12 mouse cellular contexts compared by ENCODE assay signal in the genomic region with DNA sequence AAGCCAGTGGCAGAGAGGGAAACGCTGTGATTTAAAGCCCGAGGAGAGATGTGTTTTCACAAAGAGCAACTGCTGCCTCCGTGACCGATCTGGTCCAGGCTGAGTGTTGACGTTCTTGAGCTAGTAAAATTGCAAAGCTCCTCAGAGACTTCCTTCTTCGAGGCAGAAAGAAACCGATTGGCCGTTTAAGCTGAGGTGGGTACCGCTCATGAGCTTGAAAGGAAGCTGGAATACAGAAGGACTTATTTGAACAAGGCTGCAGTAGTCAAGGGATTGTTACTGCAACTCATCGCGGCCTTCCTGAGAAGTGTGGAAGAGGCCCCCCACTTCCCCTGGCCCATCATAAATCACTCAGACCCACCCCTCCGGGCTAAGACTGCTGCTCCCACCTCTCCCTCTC.
DNase-seq lines count a peak whose midpoint lies in the region; ATAC-seq and TF ChIP-seq lines count a peak whose summit lies in the region.
"Had no signal": no experiment of that assay in that cellular context is flagged by ENCODE, and none has a peak within 500 bp of the region (broad histone marks: within the 10 kb centered on the region; RNA-seq: fewer than 3 reads in every experiment).

No protein-coding gene starts in this region.

- 72% methylated on average over 12 of the region's 12 CpGs for WGBS in hindbrain, postnatal 0 days
- WGBS in hindbrain, embryonic 10.5 days, result 82% methylated on average over 12 of the region's 12 CpGs
- WGBS in embryonic facial prominence, embryonic 13.5 days, result 51% methylated on average over 12 of the region's 12 CpGs
- 31% methylated on average over 12 of the region's 12 CpGs for WGBS in intestine, embryonic 15.5 days

- H3K9me3 ChIP-seq in hindbrain, postnatal 0 days (ENCODE audit: low read length), result no peaks in the 10 kb centered on the region
- H3K9me3 ChIP-seq in hindbrain, embryonic 10.5 days, result no peaks in the 10 kb centered on the region
- H3K9me3 ChIP-seq in embryonic facial prominence, embryonic 13.5 days, result no peaks in the 10 kb centered on the region
- H3K9me3 ChIP-seq in intestine, embryonic 15.5 days, result no peaks in the 10 kb centered on the region
- H3K9me3 ChIP-seq: forebrain, embryonic 10.5 days had no signal

- TF ChIP-seq CTCF in hindbrain, postnatal 0 days (IDR thresholded peaks at IDR 0.05; ENCODE audit: low read depth), result no peak

- ATAC-seq in hindbrain, postnatal 0 days, result no peak
- no peak for ATAC-seq in embryonic facial prominence, embryonic 13.5 days (ENCODE audit: insufficient number of reproducible peaks, insufficient read depth, low FRiP score, low TSS enrichment, low read depth)
- no peak; the same call in 1 of the 2 replicates for ATAC-seq in intestine, embryonic 15.5 days

- no peak overlapping the region for H3K27ac ChIP-seq in hindbrain, postnatal 0 days
- H3K27ac ChIP-seq in hindbrain, embryonic 10.5 days, result no peak overlapping the region
- peak overlapping the region; percentile 24; the same call in 1 of the 2 replicates for H3K27ac ChIP-seq in embryonic facial prominence, embryonic 13.5 days
- H3K27ac ChIP-seq in intestine, embryonic 15.5 days, result no peak overlapping the region
- H3K27ac ChIP-seq: forebrain, embryonic 10.5 days; macrophage had no signal

- H3K27me3 ChIP-seq in hindbrain, postnatal 0 days (ENCODE audit: insufficient read depth, low read length), result no peaks in the 10 kb centered on the region
- no peaks in the 10 kb centered on the region for H3K27me3 ChIP-seq in hindbrain, embryonic 10.5 days (ENCODE audit: insufficient read depth, poor library complexity, severe bottlenecking)
- no peaks in the 10 kb centered on the region for H3K27me3 ChIP-seq in embryonic facial prominence, embryonic 13.5 days
- H3K27me3 ChIP-seq in intestine, embryonic 15.5 days (replicated peaks), result no peaks in the 10 kb centered on the region

- no peaks in the 10 kb centered on the region for H3K36me3 ChIP-seq in hindbrain, postnatal 0 days (ENCODE audit: insufficient read depth, low read length)
- H3K36me3 ChIP-seq in hindbrain, embryonic 10.5 days, result no peaks in the 10 kb centered on the region
- no peaks in the 10 kb centered on the region for H3K36me3 ChIP-seq in embryonic facial prominence, embryonic 13.5 days
- H3K36me3 ChIP-seq in intestine, embryonic 15.5 days, result no peaks in the 10 kb centered on the region
- H3K36me3 ChIP-seq: forebrain, embryonic 10.5 days had no signal

- H3K4me2 ChIP-seq in hindbrain, postnatal 0 days (ENCODE audit: low read depth, low read length), result no peak overlapping the region
- H3K4me2 ChIP-seq in embryonic facial prominence, embryonic 13.5 days, result no peak overlapping the region
- H3K4me2 ChIP-seq in intestine, embryonic 15.5 days (replicated peaks), result peak overlapping the region; percentile 39

- no peaks in the 10 kb centered on the region for H3K4me1 ChIP-seq in hindbrain, postnatal 0 days (ENCODE audit: insufficient read depth, low read length)
- H3K4me1 ChIP-seq in hindbrain, embryonic 10.5 days (replicated peaks), result no peaks in the 10 kb centered on the region
- H3K4me1 ChIP-seq in embryonic facial prominence, embryonic 13.5 days, result peaks cover 10% of the 10 kb centered on the region
- H3K4me1 ChIP-seq in intestine, embryonic 15.5 days (replicated peaks), result no peaks in the 10 kb centered on the region

- no peak overlapping the region for H3K4me3 ChIP-seq in hindbrain, postnatal 0 days (ENCODE audit: low read length)
- H3K4me3 ChIP-seq in hindbrain, embryonic 10.5 days, result no peak overlapping the region
- H3K4me3 ChIP-seq in embryonic facial prominence, embryonic 13.5 days, result no peak overlapping the region
- no peak overlapping the region for H3K4me3 ChIP-seq in intestine, embryonic 15.5 days (replicated peaks)
- H3K4me3 ChIP-seq: forebrain, embryonic 10.5 days had no signal

- DNase-seq in hindbrain, postnatal 0 days (ENCODE audit: low spot score), result peak; percentile 10
- no peak for DNase-seq in hindbrain, embryonic 10.5 days (ENCODE audit: low spot score)
- DNase-seq in neural tube, embryonic 10.5 days (ENCODE audit: extremely low spot score, low spot score), result peak; percentile 45
- DNase-seq in right cerebral cortex, postnatal 36 days (ENCODE audit: low spot score in 2 of 2), result no peak
- DNase-seq in spleen, postnatal 36 days (ENCODE audit: low spot score in 2 of 2), result no peak
- no peak for DNase-seq in thymus, postnatal 36 days
- DNase-seq: cerebellum, postnatal 36 days; gastrocnemius, postnatal 25 days had no signal

- no peak overlapping the region for H3K9ac ChIP-seq in hindbrain, postnatal 0 days (replicated peaks; ENCODE audit: low read length)
- no peak overlapping the region for H3K9ac ChIP-seq in embryonic facial prominence, embryonic 13.5 days
- H3K9ac ChIP-seq in intestine, embryonic 15.5 days, result no peak overlapping the region

Comparison
In these comparisons a context has a peak if more than half of its experiments do, and no peak if none do; other contexts are left out.
1. DNase-seq: peak in hindbrain, postnatal 0 days (single experiment) and neural tube, embryonic 10.5 days (single experiment); none in hindbrain, embryonic 10.5 days (single experiment), right cerebral cortex, postnatal 36 days (0 of 2), spleen, postnatal 36 days (0 of 2) and thymus, postnatal 36 days (0 of 2).